11 mouse cellular contexts compared by ENCODE assay signal in genomic region chr4:86480891-86481290, GRCm38 (mm10).
DNase-seq lines count a peak whose midpoint lies in the region; ATAC-seq lines count a peak whose summit lies in the region.
"Had no signal": no experiment of that assay in that cellular context is flagged by ENCODE, and none has a peak within 500 bp of the region (broad histone marks: within the 10 kb centered on the region; RNA-seq: fewer than 3 reads in every experiment).

No protein-coding gene starts in this region.

- no peak overlapping the region for H3K4me2 ChIP-seq in embryonic facial prominence, embryonic 14.5 days (ENCODE audit: low read depth, low read length)
- H3K4me2 ChIP-seq in kidney, embryonic 15.5 days: no peak overlapping the region
- H3K4me2 ChIP-seq in midbrain, embryonic 14.5 days (ENCODE audit: low read length): no peak overlapping the region
- no peak overlapping the region for H3K4me2 ChIP-seq in midbrain, embryonic 15.5 days
- H3K4me2 ChIP-seq: limb, embryonic 13.5 days; stomach, embryonic 15.5 days had no signal

- no peak for ATAC-seq in embryonic facial prominence, embryonic 14.5 days (ENCODE audit: low read depth)
- no peak for ATAC-seq in kidney, embryonic 15.5 days (replicated peaks; ENCODE audit: low FRiP score)
- ATAC-seq in midbrain, embryonic 14.5 days (ENCODE audit: low FRiP score, low TSS enrichment): no peak
- no peak for ATAC-seq in midbrain, embryonic 15.5 days (replicated peaks)
- ATAC-seq: forebrain, embryonic 16.5 days had no signal

- no peaks in the 10 kb centered on the region for H3K9me3 ChIP-seq in embryonic facial prominence, embryonic 14.5 days (ENCODE audit: control insufficient read depth, low read length)
- H3K9me3 ChIP-seq in embryonic facial prominence, embryonic 10.5 days: no peaks in the 10 kb centered on the region
- H3K9me3 ChIP-seq in kidney, embryonic 15.5 days (replicated peaks): no peaks in the 10 kb centered on the region
- no peaks in the 10 kb centered on the region for H3K9me3 ChIP-seq in midbrain, embryonic 14.5 days (ENCODE audit: control insufficient read depth, low read length)
- no peaks in the 10 kb centered on the region for H3K9me3 ChIP-seq in midbrain, embryonic 15.5 days
- H3K9me3 ChIP-seq: limb, embryonic 13.5 days; stomach, embryonic 15.5 days had no signal

- peaks cover 8% of the 10 kb centered on the region; the same call in 1 of the 2 replicates for H3K4me1 ChIP-seq in embryonic facial prominence, embryonic 14.5 days (ENCODE audit: control insufficient read depth, insufficient read depth, low read length)
- H3K4me1 ChIP-seq in embryonic facial prominence, embryonic 10.5 days: no peaks in the 10 kb centered on the region
- H3K4me1 ChIP-seq in kidney, embryonic 15.5 days: peaks cover 5% of the 10 kb centered on the region; the same call in 1 of the 2 replicates
- no peaks in the 10 kb centered on the region for H3K4me1 ChIP-seq in midbrain, embryonic 14.5 days (ENCODE audit: control insufficient read depth, insufficient read depth, low read length)
- no peaks in the 10 kb centered on the region for H3K4me1 ChIP-seq in midbrain, embryonic 15.5 days

- DNase-seq in embryonic facial prominence, embryonic 14.5 days (ENCODE audit: low spot score): peak; percentile 28
- DNase-seq in embryonic facial prominence, embryonic 10.5 days (ENCODE audit: low spot score): no peak
- peak; percentile 22 for DNase-seq in kidney, postnatal 10 days
- peak; percentile 38 for DNase-seq in midbrain, embryonic 14.5 days
- DNase-seq in right cerebral cortex, postnatal 25 days: peak; percentile 18
- DNase-seq in thymus, postnatal 25 days: no peak

- 75% methylated on average over 3 of the region's 3 CpGs for WGBS in embryonic facial prominence, embryonic 14.5 days
- WGBS in embryonic facial prominence, embryonic 10.5 days: 81% methylated on average over 3 of the region's 3 CpGs
- WGBS in kidney, embryonic 15.5 days: 72% methylated on average over 3 of the region's 3 CpGs
- WGBS in midbrain, embryonic 14.5 days: 77% methylated on average over 3 of the region's 3 CpGs
- 80% methylated on average over 3 of the region's 3 CpGs for WGBS in midbrain, embryonic 15.5 days

- H3K27me3 ChIP-seq in embryonic facial prominence, embryonic 14.5 days (replicated peaks; ENCODE audit: control insufficient read depth, insufficient read depth, low read length): no peaks in the 10 kb centered on the region
- H3K27me3 ChIP-seq in embryonic facial prominence, embryonic 10.5 days (replicated peaks; ENCODE audit: low read depth, poor library complexity, severe bottlenecking): no peaks in the 10 kb centered on the region
- H3K27me3 ChIP-seq in kidney, embryonic 15.5 days: no peaks in the 10 kb centered on the region
- no peaks in the 10 kb centered on the region for H3K27me3 ChIP-seq in midbrain, embryonic 14.5 days (ENCODE audit: control insufficient read depth, insufficient read depth, low read length)
- no peaks in the 10 kb centered on the region for H3K27me3 ChIP-seq in midbrain, embryonic 15.5 days (replicated peaks)
- H3K27me3 ChIP-seq: limb, embryonic 13.5 days; stomach, embryonic 15.5 days had no signal

- no peak overlapping the region for H3K27ac ChIP-seq in embryonic facial prominence, embryonic 14.5 days (replicated peaks; ENCODE audit: low read depth, low read length)
- H3K27ac ChIP-seq in embryonic facial prominence, embryonic 10.5 days (replicated peaks): no peak overlapping the region
- no peak overlapping the region for H3K27ac ChIP-seq in kidney, embryonic 15.5 days
- H3K27ac ChIP-seq in midbrain, embryonic 14.5 days (replicated peaks; ENCODE audit: low read depth, low read length): no peak overlapping the region
- H3K27ac ChIP-seq in midbrain, embryonic 15.5 days: no peak overlapping the region
- H3K27ac ChIP-seq: limb, embryonic 13.5 days; stomach, embryonic 15.5 days had no signal

- no peaks in the 10 kb centered on the region for H3K36me3 ChIP-seq in embryonic facial prominence, embryonic 14.5 days (ENCODE audit: control insufficient read depth, insufficient read depth, low read length)
- no peaks in the 10 kb centered on the region for H3K36me3 ChIP-seq in embryonic facial prominence, embryonic 10.5 days (replicated peaks)
- H3K36me3 ChIP-seq in kidney, embryonic 15.5 days: no peaks in the 10 kb centered on the region
- H3K36me3 ChIP-seq in midbrain, embryonic 14.5 days (ENCODE audit: control insufficient read depth, insufficient read depth, low read length): no peaks in the 10 kb centered on the region
- no peaks in the 10 kb centered on the region for H3K36me3 ChIP-seq in midbrain, embryonic 15.5 days (replicated peaks)
- H3K36me3 ChIP-seq: limb, embryonic 13.5 days; stomach, embryonic 15.5 days had no signal

- H3K4me3 ChIP-seq in embryonic facial prominence, embryonic 14.5 days (ENCODE audit: low read depth, low read length): no peak overlapping the region
- H3K4me3 ChIP-seq in embryonic facial prominence, embryonic 10.5 days: no peak overlapping the region
- no peak overlapping the region for H3K4me3 ChIP-seq in kidney, embryonic 15.5 days (replicated peaks)
- H3K4me3 ChIP-seq in midbrain, embryonic 14.5 days (replicated peaks; ENCODE audit: low read depth, low read length): no peak overlapping the region
- H3K4me3 ChIP-seq in midbrain, embryonic 15.5 days: no peak overlapping the region
- H3K4me3 ChIP-seq: limb, embryonic 13.5 days; stomach, embryonic 15.5 days had no signal

- no peak overlapping the region for H3K9ac ChIP-seq in embryonic facial prominence, embryonic 14.5 days (ENCODE audit: low read depth, low read length)
- no peak overlapping the region for H3K9ac ChIP-seq in kidney, embryonic 15.5 days
- H3K9ac ChIP-seq in midbrain, embryonic 14.5 days (replicated peaks; ENCODE audit: low read length): no peak overlapping the region
- no peak overlapping the region for H3K9ac ChIP-seq in midbrain, embryonic 15.5 days
- H3K9ac ChIP-seq: limb, embryonic 13.5 days; stomach, embryonic 15.5 days had no signal

Comparison
In these comparisons a context has a peak if more than half of its experiments do, and no peak if none do; other contexts are left out.
1. DNase-seq: peak in embryonic facial prominence, embryonic 14.5 days (single experiment), kidney, postnatal 10 days (single experiment), midbrain, embryonic 14.5 days (single experiment) and right cerebral cortex, postnatal 25 days (single experiment); none in embryonic facial prominence, embryonic 10.5 days (single experiment) and thymus, postnatal 25 days (single experiment).